Mouse (Mus musculus) liver, postnatal 0 days (tissue): ENCODE measurements around the gene Sez6.

Experiments used
- CTCF ChIP-seq: sonication (generic); IDR thresholded peaks from 2 replicates; pipeline ENCODE4 v1.5.1; 2016; ENCODE audit warnings: antibody characterized with exemption, low read depth
- EP300 ChIP-seq: IDR thresholded peaks from 2 replicates; pipeline ENCODE4 v1.6.1; 2016; ENCODE audit warnings: antibody characterized with exemption, low read depth, mild to moderate bottlenecking

DNA sequence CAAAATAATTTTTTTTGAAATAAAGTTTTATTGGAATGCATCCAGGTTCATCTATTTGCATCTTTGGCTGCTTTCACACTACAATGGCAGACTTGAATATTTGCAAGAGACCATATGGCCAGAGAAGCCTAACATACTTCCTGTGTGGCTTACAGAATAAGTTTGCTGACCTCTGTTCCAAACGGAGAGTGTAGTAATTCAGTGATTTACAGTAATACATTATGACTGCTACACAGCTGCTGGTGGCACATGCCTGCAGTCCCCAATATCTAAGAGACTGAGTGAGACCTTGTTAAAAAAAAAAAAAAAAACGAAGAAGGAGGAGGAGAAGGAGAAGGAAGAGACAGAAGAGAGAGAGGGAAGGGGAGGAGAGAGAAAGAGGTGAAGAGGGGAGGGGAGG is 41.1 kb upstream of the Sez6 start:
- TF ChIP-seq CTCF (no peak), EP300 (no peak)
